In the genomic region with DNA sequence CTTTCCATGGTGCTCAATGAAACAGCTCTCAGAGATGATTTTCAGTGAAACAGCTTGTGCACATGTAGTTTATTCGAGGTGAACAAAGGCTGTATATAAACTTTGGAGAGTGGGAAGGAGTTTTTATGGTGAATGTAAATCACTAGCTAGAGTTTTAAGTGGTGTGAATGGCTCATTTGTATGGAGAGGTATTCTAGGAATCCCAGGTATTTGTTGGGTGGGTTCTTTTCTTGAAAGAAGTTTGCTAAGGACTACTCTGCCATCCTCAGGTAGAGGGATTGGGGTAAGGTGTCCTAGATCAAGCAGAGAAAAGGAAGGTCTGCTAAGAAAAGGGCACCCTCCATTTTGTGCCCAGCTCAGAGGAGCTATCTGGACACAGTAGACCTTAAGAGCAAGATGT, we compare ENCODE assay signal across 28 mouse cellular contexts.
"Had no signal": no experiment of that assay in that cellular context is flagged by ENCODE, and none has a peak within 500 bp of the region (broad histone marks: within the 10 kb centered on the region; RNA-seq: fewer than 3 reads in every experiment).

No protein-coding gene starts in this region.

- H3K27ac ChIP-seq: gastrocnemius, adult 2 months; heart, adult 2 months; heart, embryonic 13.5 days; heart, embryonic 15.5 days; hindbrain, embryonic 14.5 days; intestine, embryonic 15.5 days; kidney, embryonic 15.5 days; layer of hippocampus, adult 2 months; left cerebral cortex, adult 2 months; limb, embryonic 13.5 days; limb, embryonic 15.5 days; liver, embryonic 12.5 days; liver, embryonic 14.5 days had no signal

- H3K36me3 ChIP-seq: heart, embryonic 13.5 days; heart, embryonic 15.5 days; intestine, embryonic 15.5 days; kidney, embryonic 15.5 days; limb, embryonic 13.5 days; limb, embryonic 15.5 days; liver, embryonic 12.5 days had no signal

- H3K4me1 ChIP-seq: heart, embryonic 13.5 days; heart, embryonic 15.5 days; intestine, embryonic 15.5 days; kidney, embryonic 15.5 days; limb, embryonic 13.5 days; limb, embryonic 15.5 days; liver, embryonic 12.5 days had no signal

- DNase-seq: gastrocnemius, adult 2 months; gastrocnemius, postnatal 10 days; gastrocnemius, postnatal 36 days; heart, adult 11 months; heart, adult 2 months; heart, postnatal 14 days; heart, postnatal 36 days; kidney, adult 18-20 months; kidney, adult 9 months; kidney, postnatal 10 days; kidney, postnatal 25 days; kidney, postnatal 4 days; left cerebral cortex, postnatal 4 days had no signal

- H3K4me2 ChIP-seq: heart, embryonic 11.5 days; heart, embryonic 13.5 days; heart, embryonic 15.5 days; hindbrain, embryonic 14.5 days; intestine, embryonic 15.5 days; kidney, embryonic 15.5 days; limb, embryonic 13.5 days; limb, embryonic 15.5 days; liver, embryonic 12.5 days had no signal

- H3K9me3 ChIP-seq: heart, embryonic 13.5 days; heart, embryonic 15.5 days; intestine, embryonic 15.5 days; kidney, embryonic 15.5 days; limb, embryonic 13.5 days; limb, embryonic 15.5 days; liver, embryonic 12.5 days had no signal

- H3K4me3 ChIP-seq: gastrocnemius, adult 2 months; heart, adult 2 months; heart, embryonic 13.5 days; heart, embryonic 15.5 days; intestine, embryonic 15.5 days; kidney, embryonic 15.5 days; layer of hippocampus, adult 2 months; left cerebral cortex, adult 2 months; limb, embryonic 13.5 days; limb, embryonic 15.5 days; liver, embryonic 12.5 days had no signal

- ATAC-seq: hindbrain, embryonic 16.5 days; inflammation-experienced regulatory T-cells, adult 6 months; intestine, embryonic 15.5 days; intestine, postnatal 0 days; liver, embryonic 12.5 days had no signal

- H3K27me3 ChIP-seq: heart, embryonic 13.5 days; heart, embryonic 15.5 days; intestine, embryonic 15.5 days; kidney, embryonic 15.5 days; limb, embryonic 13.5 days; limb, embryonic 15.5 days; liver, embryonic 12.5 days had no signal

- H3K9ac ChIP-seq: heart, embryonic 13.5 days; heart, embryonic 15.5 days; hindbrain, embryonic 14.5 days; intestine, embryonic 15.5 days; kidney, embryonic 15.5 days; limb, embryonic 13.5 days; limb, embryonic 15.5 days; liver, embryonic 12.5 days; liver, embryonic 14.5 days had no signal
